Mouse (Mus musculus) midbrain, embryonic 16.5 days (tissue): ENCODE results near the gene Lrfn1. TPM values are rescaled to one million over a fixed set of nuclear protein-coding genes. Genes with fewer than 3 reads are reported as not detected.

Experiments used
- ATAC-seq: fragments of 200-750 bp; cut with Nextera tagmentation; 2 replicates; pipeline ENCODE4 v1.8.0; 2017; ENCODE audit warnings: moderate TSS enrichment
- H3K27ac ChIP-seq: fragments of 300-500 bp; sonication (generic); 2 replicates; pipeline ENCODE4 v1.5.1; 2014; ENCODE audit warnings: mild to moderate bottlenecking, low read length, mixed read lengths
- H3K27me3 ChIP-seq: fragments of 300-500 bp; sonication (generic); 2 replicates; pipeline ENCODE4 v1.6.1; 2014; ENCODE audit warnings: low read depth, low read length, mixed read lengths; ENCODE audit not compliant: control insufficient read depth, insufficient read depth
- H3K36me3 ChIP-seq: fragments of 300-500 bp; sonication (generic); 2 replicates; pipeline ENCODE4 v1.6.1; 2014; ENCODE audit warnings: mild to moderate bottlenecking, low read length, moderate library complexity, mixed read lengths; ENCODE audit not compliant: control insufficient read depth, insufficient read depth
- H3K4me1 ChIP-seq: fragments of 300-500 bp; sonication (generic); 2 replicates; pipeline ENCODE4 v1.6.1; 2014; ENCODE audit warnings: mild to moderate bottlenecking, low read length, mixed read lengths; ENCODE audit not compliant: control insufficient read depth, insufficient read depth
- H3K4me2 ChIP-seq: fragments of 300-500 bp; sonication (generic); 2 replicates; pipeline ENCODE4 v1.6.1; 2014; ENCODE audit warnings: mild to moderate bottlenecking, low read length, mixed read lengths
- H3K4me3 ChIP-seq: fragments of 300-500 bp; sonication (generic); 2 replicates; pipeline ENCODE4 v1.5.1; 2014; ENCODE audit warnings: low read depth, mild to moderate bottlenecking, low read length, moderate library complexity, mixed read lengths
- H3K9ac ChIP-seq: fragments of 300-500 bp; sonication (generic); 2 replicates; pipeline ENCODE4 v1.6.1; 2014; ENCODE audit warnings: low read depth, low read length, mixed read lengths
- H3K9me3 ChIP-seq: fragments of 300-500 bp; sonication (generic); replicated peaks from 2 replicates; pipeline ENCODE4 v1.6.1; 2014; ENCODE audit warnings: mild to moderate bottlenecking, low read length, mixed read lengths; ENCODE audit not compliant: control insufficient read depth, poor library complexity, severe bottlenecking
- WGBS: fragments of 180-500 bp; shearing (Covaris S2); extraction: QIAGEN DNeasy Blood & Tissue Kit; methylation state at CpG from one replicate; pipeline ENCODE4 v1.1.7; 2014; 5-methylcytosine and 5-hydroxymethylcytosine counted together
- polyA plus RNA-seq: library from polyadenylated mRNA; unstranded; fragments of >200 nt; fragmentation: Nextera tagmentation; extraction: Ambion mirVana; gene quantifications from 2 replicates; pipeline ENCODE4 v1.2.1, GENCODE M21; 2015

Gene Lrfn1
- polyA plus RNA-seq, 1 experiment from 2014 or later = 15.0 TPM

DNA sequence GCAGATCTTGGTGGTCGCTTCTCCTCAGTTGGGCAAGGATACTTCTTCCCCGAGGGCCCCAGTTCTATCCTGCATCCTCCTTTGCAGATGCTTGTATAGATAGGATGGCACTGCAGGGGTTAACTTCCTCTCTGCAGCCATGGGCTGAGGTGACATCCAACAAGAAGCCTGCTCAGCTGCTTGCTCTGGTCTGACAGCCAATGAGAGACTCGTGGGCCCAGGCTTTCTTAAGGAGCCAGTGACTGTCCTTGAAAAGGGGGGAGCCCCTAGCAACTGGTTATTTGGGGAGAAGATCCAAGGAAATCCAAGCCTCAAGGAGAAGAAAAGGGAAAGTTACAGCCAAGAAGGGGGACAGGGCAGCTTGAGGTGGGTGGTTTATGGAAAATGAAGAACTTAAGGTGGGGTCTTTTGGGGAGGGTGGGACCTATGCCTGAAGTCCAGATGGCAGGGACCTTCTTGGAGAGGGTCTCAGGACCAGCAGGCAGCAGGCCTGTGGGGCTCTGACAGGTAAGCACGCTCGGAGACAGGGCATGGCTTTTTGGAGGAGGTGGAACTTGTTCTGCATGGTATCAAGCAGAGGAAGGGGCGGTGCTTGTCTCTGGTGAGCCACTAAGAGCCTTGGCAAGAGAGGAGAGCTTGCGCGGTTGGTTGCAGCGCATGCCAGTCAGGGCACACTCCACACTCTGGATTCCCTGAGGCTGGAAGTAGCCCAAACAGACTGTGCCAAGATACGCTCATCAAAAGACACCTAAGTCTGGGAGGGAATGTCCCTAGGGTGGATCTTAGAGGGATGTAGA lies 12.8 kb downstream of the Lrfn1 start:
- Histone ChIP-seq H3K36me3 (peaks cover 30% of the 10 kb centered on the region), H3K4me2 (peak overlapping the region; percentile 40), H3K4me3 (peak overlapping the region; percentile 25), H3K4me1 (peaks cover 8% of the 10 kb centered on the region), H3K9ac (no peak overlapping the region), H3K9me3 (no peaks in the 10 kb centered on the region), H3K27me3 (no peaks in the 10 kb centered on the region), H3K27ac (no peak overlapping the region)
- peak; percentile 82 for ATAC-seq
- WGBS = 57% methylated on average over 10 of the region's 10 CpGs

DNA sequence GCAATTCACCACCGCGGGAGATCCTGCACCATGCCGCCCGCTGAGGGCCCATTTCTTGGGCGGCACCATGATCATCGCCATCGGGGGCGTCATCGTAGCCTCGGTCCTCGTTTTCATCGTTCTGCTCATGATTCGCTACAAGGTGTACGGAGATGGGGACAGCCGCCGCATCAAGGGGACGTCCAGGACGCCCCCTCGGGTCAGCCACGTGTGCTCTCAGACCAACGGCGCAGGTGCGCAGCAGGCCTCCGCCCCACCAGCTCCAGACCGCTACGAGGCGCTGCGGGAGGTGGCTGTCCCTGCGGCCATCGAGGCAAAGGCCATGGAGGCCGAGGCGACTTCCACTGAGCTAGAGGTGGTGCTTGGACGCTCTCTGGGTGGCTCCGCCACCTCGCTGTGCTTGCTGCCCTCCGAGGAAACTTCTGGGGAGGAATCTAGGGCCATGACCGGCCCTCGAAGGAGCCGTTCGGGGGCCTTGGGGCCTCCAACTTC lies 15.0 kb downstream of the Lrfn1 start:
- Histone ChIP-seq H3K27me3 (no peaks in the 10 kb centered on the region), H3K27ac (no peak overlapping the region), H3K4me3 (peak overlapping the region; percentile 26; the same call in 1 of the 2 replicates), H3K9ac (peak overlapping the region; percentile 21; the same call in 1 of the 2 replicates), H3K36me3 (peaks cover 21% of the 10 kb centered on the region), H3K4me1 (peaks cover 8% of the 10 kb centered on the region), H3K9me3 (no peaks in the 10 kb centered on the region), H3K4me2 (peak overlapping the region; percentile 46; the same call in 1 of the 2 replicates)
- ATAC-seq = no peak
- 17% methylated on average over 40 of the region's 40 CpGs for WGBS

DNA sequence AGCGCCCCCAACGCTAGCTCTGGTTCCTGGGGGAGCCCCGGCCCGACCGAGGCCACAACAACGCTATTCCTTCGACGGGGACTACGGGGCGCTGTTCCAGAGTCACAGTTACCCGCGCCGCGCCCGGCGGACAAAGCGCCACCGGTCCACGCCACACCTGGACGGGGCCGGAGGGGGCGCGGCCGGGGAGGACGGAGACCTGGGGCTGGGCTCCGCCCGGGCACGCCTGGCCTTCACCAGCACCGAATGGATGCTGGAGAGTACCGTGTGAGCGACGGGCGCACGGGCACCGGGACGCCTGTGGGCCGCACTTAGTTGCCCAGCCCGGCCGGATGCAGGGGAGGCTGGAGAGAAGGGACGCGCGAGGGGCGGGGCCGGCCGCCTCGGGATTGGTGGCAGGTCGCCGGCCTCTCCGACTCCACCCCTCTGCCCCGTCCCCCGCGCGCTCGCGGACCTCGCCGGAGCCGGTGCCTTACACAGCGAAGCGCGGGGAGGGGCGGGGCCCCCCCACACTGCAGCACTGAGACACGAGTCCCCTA lies 15.5 kb downstream of the Lrfn1 start:
- Histone ChIP-seq H3K27ac (no peak overlapping the region), H3K4me1 (peaks cover 8% of the 10 kb centered on the region), H3K4me3 (peak overlapping the region; percentile 26), H3K4me2 (peak overlapping the region; percentile 46), H3K9me3 (no peaks in the 10 kb centered on the region), H3K36me3 (peaks cover 19% of the 10 kb centered on the region), H3K9ac (peak overlapping the region; percentile 21; the same call in 1 of the 2 replicates), H3K27me3 (no peaks in the 10 kb centered on the region)
- 3% methylated on average over 62 of the region's 63 CpGs for whole genome bisulfite sequencing
- no peak for ATAC-seq

DNA sequence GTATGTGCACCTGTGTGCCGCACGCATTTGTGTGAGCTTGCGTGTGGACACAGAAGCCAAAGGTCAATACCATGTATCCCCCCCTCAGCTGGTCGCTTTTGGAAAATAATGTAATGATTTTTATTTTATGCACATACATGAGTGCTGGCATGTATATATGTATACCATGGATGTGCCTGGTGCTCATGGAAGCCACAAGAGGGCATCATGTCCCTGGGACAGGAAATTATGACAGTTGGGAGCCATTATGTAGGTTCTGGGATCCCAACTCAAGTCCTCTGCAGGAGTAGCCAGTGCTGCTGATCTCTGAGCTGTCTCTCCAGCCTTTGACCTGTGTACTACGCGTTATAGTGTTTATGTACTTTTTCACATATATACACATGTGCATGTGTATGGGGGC lies 24.4 kb downstream of the Lrfn1 start:
- Histone ChIP-seq H3K4me3 (no peak overlapping the region), H3K9me3 (no peaks in the 10 kb centered on the region), H3K36me3 (no peaks in the 10 kb centered on the region), H3K9ac (no peak overlapping the region), H3K27ac (no peak overlapping the region), H3K4me2 (no peak overlapping the region), H3K27me3 (no peaks in the 10 kb centered on the region), H3K4me1 (no peaks in the 10 kb centered on the region)
- no peak for ATAC-seq
- WGBS = 90% methylated on average over 6 of the region's 6 CpGs

DNA sequence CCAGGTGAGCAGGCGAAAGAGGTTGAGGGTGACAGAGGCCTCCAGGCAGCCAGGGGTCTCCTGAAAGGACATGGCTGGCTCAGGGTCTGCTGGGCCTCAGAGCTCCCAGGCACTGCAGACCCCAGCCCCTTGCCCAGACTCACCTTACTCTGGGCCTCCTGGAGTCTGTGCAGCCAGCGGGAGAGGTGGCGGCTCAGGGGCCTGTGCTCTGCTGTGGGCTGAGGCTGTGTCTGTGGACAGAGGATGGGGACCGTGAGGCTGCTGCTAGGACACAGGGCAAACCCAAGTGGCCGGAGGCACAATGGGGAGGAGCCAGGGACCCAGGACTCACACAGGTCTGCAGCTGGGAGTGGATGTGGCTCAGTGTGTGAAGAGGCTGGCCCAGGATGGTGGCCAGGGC lies 25.6 kb downstream of the Lrfn1 start:
- Histone ChIP-seq H3K36me3 (no peaks in the 10 kb centered on the region), H3K9ac (no peak overlapping the region), H3K4me1 (no peaks in the 10 kb centered on the region), H3K27me3 (no peaks in the 10 kb centered on the region), H3K9me3 (no peaks in the 10 kb centered on the region), H3K4me3 (no peak overlapping the region), H3K4me2 (no peak overlapping the region), H3K27ac (no peak overlapping the region)
- no peak for ATAC-seq
- 92% methylated on average over 5 of the region's 5 CpGs for WGBS

DNA sequence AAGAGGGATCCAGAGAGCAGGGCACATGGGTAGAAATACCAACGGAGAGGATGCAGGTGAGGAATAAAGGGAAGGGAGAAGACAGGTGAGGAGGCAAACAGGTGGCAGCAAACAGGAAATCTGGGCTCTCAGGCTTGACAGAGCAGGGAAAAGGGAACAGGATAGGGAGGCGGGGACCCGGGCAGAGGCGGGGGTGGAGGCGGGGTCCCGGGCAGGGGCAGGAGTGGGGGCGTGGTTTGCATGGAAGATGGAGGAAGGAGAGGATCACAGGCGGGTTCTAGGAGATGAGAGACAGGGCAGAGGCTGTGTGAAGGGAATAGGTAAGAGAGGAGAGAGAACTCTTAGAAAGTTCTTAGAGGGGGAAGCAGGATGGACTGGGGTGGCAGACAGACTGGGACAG lies 27.1 kb downstream of the Lrfn1 start:
- Histone ChIP-seq H3K4me3 (no peak overlapping the region), H3K9ac (no peak overlapping the region), H3K27me3 (no peaks in the 10 kb centered on the region), H3K27ac (no peak overlapping the region), H3K9me3 (no peaks in the 10 kb centered on the region), H3K36me3 (no peaks in the 10 kb centered on the region), H3K4me1 (no peaks in the 10 kb centered on the region), H3K4me2 (no peak overlapping the region)
- ATAC-seq = no peak
- WGBS = 6% methylated on average over 8 of the region's 8 CpGs

DNA sequence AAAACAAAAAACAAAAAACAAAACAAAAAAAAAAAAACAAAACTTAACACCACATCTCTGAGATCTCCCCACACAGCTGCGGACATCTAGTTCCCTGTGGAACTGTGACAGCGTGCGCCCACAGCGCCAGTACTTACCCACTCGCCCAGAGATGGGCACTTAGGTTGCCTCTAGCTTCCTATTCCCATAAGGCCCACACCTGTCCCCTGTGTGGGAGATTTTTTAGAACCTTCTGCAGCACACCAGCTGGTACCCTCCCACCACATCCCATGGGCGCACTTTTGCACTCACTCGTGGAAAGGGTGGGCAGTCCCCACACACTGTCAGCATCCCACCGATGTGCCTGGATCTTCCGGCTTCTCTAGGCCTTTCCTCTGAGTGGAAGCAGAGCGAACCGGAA lies 31.1 kb downstream of the Lrfn1 start:
- Histone ChIP-seq H3K4me3 (no peak overlapping the region), H3K4me1 (peaks cover under 1% of the 10 kb centered on the region; the same call in 1 of the 2 replicates)
- ATAC-seq = no peak

DNA sequence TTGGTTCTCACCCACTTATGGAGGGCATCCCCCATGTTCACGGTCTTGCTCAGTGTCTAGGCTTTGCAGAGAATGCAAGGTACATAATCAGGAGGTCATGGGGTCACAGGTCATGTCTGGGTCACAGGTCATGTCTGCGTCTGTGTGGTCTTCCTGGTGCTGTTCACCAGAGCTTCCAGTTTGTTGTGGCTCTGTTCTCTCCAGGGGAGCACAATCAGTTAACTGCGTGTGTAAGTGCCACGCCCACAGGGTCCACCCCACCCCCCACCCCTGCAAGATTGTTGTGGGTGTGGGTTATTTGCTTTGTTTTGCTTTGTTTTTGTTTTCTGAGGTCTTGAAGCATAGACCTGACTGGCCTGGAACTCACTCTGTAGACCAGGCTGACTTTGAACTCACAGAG lies 32.4 kb downstream of the Lrfn1 start:
- Histone ChIP-seq H3K9ac (no peak overlapping the region), H3K27ac (no peak overlapping the region), H3K9me3 (no peaks in the 10 kb centered on the region), H3K4me1 (peaks cover 6% of the 10 kb centered on the region; the same call in 1 of the 2 replicates), H3K27me3 (peaks cover 2% of the 10 kb centered on the region; the same call in 1 of the 2 replicates), H3K4me2 (no peak overlapping the region), H3K36me3 (no peaks in the 10 kb centered on the region), H3K4me3 (no peak overlapping the region)
- WGBS = 47% methylated on average over 4 of the region's 4 CpGs
- ATAC-seq = no peak

More for the DNA sequence above, 31.1 kb downstream of the Lrfn1 start:
- 85% methylated on average over 11 of the region's 11 CpGs for WGBS
- H3K9ac ChIP-seq = no peak overlapping the region
- H3K9me3 ChIP-seq = no peaks in the 10 kb centered on the region
- H3K4me2 ChIP-seq = no peak overlapping the region
- no peaks in the 10 kb centered on the region for H3K36me3 ChIP-seq
- no peak overlapping the region for H3K27ac ChIP-seq
- H3K27me3 ChIP-seq = peaks cover 2% of the 10 kb centered on the region; the same call in 1 of the 2 replicates

DNA sequence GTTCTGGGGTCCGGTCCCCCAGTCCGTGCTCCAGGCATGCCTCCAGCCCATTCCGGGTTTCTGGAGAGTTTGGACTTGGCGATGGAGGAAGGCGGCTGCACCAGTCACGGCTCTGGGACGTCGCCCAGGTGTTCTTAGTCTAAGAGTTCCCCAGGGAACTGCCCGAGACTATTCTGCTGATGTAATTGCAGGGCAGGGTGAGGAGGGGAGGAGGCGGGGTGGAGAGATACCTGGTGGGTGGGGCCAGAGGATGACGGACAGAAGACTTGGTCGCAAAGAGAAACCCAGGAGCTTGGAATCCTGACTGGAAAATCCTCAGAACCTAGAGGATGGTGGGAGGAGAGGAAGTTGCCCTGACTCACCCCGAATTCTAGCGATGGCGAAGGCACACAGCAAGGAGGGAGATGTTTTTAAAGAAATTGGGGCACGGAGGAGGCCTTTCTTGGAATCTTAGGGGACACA lies 36.3 kb downstream of the Lrfn1 start:
- H3K27ac ChIP-seq = no peak overlapping the region
- H3K27me3 ChIP-seq = peaks cover 2% of the 10 kb centered on the region; the same call in 1 of the 2 replicates
- peak overlapping the region; percentile 23 for H3K4me3 ChIP-seq
- H3K36me3 ChIP-seq = no peaks in the 10 kb centered on the region
- 7% methylated on average over 16 of the region's 16 CpGs for WGBS
- H3K9me3 ChIP-seq = no peaks in the 10 kb centered on the region
- ATAC-seq = no peak
- peak overlapping the region; percentile 60 for H3K4me2 ChIP-seq
- H3K9ac ChIP-seq = peak overlapping the region; percentile 27; the same call in 1 of the 2 replicates
- H3K4me1 ChIP-seq = peaks cover 6% of the 10 kb centered on the region; the same call in 1 of the 2 replicates
